Mouse (Mus musculus): ENCODE results near the gene Wdr66.

Gene Wdr66

DNA sequence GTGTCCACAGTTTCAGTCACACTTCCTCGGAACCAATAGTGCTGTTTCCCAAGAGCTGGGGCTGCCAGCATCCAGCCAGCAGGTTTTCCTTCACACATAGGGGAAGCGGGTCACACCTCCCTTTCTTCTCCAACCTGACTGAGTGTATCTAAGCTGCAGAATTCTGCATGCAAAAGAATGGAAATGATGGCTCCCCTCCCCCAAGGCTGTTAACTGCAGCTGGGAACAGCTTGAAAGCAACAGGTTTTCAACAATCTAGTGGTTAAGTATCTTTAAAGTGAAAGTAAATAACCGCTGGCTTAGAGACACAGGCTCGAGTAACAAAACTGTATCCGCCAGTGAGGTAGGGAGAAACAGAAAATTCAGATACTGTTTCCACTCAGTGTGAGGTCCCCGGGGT, 66.1 kb downstream of the Wdr66 start:
- DNase-seq: no peak

- DNase-seq: no peak
Observed at GRCm38 (mm10) chr5:123320136-123320535, 68.2 kb downstream of the Wdr66 start.

DNA sequence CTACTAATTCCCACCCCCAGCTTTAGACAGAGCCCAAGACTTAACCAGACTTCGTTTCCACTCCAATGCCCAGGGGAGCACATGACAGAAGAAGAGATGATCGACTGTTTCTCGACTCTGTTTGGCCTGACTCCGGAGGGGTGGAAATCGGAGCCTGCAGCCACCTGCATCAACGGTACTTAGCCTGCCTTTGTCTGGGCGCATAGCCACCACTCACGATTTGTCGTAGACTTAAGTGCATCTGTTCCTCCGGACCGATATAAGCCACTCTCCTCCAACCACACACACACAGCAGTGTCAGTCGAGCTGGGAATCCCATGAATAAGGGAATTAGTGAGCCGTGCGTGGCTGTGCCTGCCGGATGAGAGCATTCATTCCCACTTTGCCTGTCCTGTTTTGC, 72.3 kb downstream of the Wdr66 start:
- no peak for DNase-seq

DNA sequence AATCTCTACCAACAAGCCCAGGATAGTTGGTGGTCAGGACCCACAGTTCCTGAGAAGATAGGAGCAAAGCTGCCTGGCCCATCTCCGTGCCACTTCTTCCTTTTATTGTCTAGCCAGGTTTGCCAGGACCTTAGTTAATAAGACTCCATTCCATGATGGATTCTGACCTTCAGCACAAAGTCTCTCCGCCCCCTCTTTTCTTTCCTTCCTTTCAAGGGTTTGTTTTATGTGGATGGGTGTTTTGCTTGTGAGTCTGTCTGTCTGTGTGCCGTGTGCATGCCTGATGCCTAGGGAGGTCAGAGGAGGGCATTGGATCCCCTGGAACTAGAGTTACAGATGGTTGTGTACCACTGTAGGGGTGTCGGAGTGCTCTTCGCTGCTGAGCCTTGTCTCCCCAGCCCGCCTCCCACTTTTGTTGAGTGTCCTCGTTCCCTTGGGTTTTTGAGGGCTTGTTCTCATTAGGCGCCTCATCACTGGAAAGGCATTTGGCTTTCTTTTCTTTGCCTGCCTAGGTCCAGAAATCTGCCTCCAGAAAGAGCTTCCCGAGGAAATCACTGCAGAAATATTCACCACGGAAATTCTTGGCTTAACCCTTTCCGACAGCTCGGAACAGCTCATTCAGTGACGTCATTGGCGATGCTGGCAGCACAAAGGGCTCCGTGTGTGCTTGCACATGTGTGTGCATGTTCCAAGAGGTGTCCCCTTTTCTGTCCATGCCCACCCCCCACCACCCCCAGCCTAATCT, 74.3 kb downstream of the Wdr66 start:
- no peak for DNase-seq

DNA sequence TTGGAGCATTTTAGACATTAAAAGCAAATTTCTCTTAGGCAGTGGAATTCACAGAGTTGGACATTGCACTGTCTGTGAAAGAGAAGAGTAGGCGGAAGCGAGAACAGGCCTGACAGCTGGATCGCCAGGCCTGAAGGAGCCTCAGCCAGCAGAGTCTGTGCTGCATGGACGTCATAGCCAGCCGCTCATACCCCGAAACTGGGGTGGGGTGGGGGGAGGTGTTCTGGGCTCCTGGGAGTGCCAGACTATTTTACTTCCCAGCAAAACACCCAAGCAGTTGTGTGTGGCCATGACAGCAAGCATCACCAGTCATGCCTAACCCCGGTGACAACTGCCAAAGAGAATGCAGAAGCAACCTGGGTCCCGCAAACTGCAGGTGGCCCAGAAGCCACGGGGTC, 74.8 kb downstream of the Wdr66 start:
- no peak for DNase-seq

DNA sequence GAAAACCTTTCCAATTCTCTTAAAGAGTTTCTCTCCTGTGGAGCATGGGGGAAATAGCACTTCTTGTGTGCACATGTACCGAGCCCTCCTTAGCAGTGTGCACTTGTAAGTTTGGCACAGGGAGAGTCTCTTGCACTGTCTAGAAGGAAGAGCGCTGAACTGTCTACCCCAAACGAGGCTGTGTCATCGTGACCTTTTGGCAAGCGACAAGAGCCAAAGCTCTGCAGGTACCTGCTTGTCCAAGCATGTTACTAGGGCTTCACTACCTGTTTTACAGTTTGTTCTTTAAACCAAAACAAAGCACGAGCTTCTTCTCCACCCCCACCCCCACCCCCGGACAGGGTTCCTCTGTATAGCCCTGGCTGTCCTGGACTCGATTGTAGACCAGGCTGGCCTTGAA, 75.8 kb downstream of the Wdr66 start:
- DNase-seq: no peak

DNA sequence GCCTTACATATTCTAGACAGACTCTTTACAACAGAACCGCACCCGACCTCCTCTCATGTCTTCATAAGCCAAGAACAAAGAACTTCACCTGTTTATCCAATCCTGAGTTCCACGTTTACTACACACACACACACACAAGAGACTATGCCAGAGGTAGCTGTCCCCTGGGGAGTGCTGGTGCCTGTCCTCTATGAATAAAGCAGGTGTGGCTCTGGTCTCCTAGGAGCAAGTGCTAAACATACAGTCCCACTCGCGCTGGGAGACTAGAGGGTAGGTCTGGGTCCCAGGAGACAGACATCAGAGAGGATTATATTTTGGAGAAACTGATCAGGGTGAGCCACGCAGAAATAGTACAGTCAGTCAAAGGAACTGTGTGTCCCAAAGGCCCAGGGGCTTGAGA, 81.7 kb downstream of the Wdr66 start:
- DNase-seq: no peak

DNA sequence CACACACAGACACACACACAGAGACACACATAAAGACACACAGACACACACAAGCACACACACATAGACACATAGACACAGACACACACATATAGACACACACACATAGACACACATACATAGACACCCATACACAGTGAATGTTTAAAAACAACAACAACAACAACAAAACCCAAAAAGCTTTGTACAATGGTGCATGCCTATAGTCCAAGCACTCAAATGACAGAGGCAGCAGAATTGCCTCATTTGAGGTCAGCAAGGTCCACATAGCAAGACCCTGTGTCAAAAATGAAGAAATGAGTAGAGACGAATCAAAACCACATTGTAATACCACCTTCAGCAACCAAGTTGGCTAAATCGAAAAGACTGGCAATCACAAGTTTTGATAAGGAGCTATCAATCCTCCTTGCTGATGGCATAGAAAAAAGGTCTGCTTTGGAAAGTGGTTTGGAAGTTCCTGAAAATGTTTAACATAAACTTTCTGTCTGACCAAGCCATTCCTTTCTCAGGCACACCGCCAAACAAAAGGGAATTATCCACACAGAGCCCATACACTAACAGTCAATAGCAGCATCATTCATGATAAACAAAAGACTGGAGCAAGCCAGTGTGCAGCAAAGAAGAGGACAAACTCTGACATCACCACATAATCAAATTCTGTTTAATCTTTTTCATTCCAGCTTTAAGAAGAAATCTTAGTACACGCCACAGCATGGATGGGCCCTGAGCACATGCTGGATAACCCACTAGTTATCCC, 84.5 kb downstream of the Wdr66 start:
- DNase-seq: no peak

GRCm38 (mm10) chr5:123338463-123338862, 86.6 kb downstream of the Wdr66 start:
- DNase-seq: no peak

DNA sequence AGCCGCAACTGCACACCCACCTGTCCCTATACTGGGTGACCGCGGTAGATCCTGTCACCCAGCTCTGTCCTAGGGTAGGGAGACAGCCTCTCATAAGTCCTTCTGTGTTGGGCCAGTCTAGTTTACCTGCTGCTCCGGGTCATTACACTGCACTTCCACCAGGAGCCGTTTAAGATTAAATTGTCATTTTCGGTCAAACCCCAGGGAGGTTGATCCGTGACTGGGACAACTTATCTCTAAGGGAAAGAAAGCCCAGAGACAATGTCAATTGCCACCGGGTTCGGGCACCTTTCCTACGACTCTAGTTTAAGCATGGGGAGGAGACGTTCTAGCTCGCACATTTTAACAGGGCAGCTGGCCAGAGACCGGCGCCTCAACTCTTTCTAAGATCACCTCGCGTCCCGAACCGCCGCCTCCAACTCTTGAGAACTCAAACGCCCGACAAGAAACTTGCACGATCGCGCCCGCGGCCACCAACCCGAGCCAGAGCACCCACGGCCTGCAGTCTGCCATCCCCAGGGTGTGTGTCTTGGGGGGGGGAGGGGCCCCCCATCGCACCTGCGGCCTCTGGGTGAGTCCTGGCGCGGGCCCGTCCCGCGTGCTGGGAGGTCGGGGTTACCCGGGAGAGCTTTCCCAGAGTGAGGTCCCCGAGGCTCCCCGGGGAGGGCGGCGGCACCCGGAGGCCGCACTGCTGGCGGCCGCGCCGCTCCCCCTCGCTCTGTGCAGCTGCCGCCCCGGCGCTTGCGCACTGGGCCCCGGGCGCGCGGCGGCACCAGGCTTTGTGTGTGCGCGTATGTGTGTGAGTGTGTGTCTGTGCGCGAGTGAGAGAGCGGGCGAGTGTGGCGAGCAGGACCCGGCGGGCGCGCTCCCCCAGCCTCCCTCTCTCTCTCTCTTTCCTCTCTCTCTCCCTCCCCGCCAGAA, 92.1 kb downstream of the Wdr66 start, which contains the start of gene Bcl7a:
TSS of gene Bcl7a (plus strand) at position 128 of the 921 bp plus-strand sequence.
- peak; percentile 83 for DNase-seq

DNA sequence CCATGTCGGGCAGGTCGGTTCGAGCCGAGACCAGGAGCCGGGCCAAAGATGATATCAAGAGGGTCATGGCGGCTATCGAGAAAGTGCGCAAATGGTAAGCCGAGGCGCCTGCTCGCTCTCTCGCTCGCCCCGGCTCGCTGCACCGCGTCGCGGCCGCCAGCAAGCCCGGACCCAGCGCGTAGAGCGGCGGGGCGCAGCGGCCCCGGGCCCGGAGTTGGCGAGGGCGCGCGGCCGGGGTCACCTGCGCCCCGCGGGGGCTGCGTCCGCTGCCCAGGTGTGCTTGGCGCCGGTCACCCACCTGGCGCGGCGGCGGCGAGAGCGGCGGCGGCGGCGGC, 92.7 kb downstream of the Wdr66 start:
- DNase-seq: no peak

DNA sequence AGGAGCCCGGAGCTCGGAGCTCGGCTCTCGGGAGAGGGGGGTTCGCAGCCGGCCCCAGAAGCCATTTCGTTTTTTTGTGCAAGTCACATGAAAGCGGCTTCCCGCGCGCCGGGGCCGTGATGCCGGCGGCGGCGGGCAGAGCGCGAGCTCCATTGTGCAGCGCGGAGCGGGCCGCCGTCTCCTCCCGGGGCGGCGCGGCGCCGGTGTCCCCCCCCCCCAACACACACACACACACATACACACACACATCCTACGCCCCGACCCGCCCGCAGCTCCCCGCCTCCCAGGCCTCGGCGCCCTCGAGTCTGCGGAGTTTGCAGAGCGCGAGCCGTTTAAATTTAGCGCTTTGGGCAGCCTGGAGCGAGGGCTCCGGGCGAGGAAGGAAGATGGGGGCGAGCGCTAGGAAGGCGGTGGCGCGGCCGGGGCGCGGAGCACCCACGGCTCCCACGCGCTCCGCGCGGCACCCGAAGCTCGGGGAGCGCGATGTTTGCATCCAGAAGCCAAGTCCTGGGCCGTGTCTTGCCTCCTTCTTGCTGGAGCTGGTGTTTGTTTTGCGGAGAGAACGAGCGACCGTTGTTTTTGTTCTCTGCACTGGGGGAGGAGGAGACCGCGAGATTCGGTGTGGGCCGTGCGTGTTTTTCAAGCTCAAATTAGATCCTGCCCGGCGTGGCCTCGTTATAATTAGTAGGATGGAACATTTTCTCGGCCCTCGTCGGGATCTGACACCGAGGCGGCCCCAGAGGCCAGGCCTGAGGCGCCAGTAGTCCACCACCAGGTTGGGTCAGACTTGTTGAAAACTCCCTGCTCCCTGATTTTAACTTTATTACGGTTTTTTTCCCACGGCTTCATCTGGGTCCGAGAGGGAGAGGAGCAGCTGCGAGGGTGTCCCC, 93.3 kb downstream of the Wdr66 start:
- DNase-seq: peak; percentile 62

DNA sequence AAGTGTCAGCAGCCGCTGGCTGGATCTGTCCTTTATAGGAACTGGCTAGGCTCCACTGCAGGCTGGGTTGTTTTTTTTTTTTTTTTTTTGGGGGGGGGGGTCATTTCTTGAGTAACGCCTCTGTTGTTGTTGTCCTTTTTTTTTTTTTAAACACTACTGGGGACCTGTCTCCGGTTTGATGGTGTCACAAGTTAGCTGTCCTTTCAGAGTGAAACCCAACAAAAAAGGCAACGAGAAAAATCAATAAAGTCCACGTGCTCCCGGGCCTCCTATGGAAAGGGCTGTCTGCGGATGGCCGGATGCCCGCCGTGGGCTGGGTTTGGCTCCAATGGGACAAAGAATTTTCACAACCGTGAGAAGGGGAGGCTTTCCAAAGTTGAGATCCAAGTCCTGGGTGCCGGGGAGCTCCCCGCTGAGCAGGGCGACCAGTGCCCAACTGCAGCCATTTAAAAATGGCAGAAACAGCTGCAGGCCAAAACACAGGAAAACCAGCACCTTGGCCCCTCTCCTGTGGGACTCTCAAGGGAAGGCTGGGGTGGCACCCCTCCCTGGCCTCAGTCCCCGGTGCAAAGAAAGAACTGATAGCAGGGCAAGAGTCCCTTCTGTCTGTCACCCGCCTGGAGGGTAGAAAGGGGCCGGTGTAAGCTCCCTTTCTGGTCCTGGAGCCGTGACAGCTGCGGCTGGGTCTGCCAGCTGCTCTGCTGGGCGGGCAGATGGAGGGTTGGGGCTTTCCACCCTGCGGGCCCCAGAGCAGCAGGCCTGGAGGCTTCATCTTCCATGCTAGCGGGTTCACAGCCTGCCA, 94.2 kb downstream of the Wdr66 start:
- peak; percentile 48 for DNase-seq

- no peak for DNase-seq
Observed at GRCm38 (mm10) chr5:123346701-123347270, 94.9 kb downstream of the Wdr66 start.

- no peak for DNase-seq
Observed at GRCm38 (mm10) chr5:123347985-123348384, 96.1 kb downstream of the Wdr66 start.

DNA sequence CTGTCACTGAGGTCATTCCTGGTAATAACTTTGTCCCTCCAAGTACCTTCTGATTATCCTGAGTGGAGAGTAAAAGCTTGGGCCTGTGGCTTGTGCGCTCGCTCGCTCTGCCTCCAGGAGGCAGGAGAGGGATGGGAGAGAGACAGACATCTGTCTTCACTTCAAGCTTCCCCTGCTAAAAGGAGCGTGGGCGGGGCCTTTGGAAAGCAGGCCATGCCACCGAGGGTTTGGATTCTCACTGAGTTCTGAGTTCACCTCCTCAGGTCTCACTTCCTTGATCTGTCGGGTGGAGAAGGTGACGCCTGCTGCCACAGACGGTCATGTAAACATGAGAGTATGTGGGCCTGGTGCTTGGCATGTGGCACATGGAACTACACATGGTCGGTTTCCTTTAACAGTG, 98.5 kb downstream of the Wdr66 start:
- peak; percentile 33 for DNase-seq

- no peak for DNase-seq
Observed at GRCm38 (mm10) chr5:123355918-123356317, 104.0 kb downstream of the Wdr66 start.

DNA sequence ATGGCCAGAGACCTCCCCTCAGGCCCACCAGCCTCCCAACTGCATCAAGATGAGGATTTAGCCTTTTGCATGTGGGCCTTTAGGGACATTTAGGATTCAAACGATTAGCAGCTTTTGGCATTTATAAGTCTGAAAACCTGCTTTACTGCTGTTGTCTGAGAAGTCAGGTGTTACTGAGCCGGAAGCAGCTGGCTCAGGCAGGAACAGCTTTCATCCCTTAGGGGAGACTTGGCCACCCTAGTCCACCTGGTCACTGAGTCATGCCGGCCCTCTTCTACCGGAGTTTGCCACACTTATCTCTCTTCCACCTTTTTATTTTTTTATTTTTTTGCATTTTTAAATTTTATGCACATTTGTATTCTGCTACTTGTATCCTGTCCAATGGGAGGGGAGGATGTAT, 105.4 kb downstream of the Wdr66 start:
- DNase-seq: no peak

DNA sequence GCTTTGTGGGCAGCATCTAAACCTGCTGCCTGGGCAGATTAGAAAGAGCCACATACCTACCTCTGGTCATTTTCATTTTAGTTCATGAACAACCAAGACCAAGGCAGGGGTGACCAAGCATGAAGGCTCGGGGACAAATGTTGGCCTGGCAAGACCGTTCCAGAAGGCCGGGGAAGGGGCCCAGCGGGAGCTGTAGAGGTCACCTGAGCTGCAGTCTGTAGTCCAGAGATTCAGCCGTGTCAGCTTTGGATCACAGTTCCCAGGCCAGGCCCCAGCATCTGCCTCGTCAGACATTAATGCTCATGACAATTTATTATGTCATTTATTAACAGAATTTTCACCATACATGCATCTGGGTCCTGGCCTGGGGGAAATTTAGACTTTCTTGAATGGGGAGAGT, 107.5 kb downstream of the Wdr66 start:
- DNase-seq: no peak

DNA sequence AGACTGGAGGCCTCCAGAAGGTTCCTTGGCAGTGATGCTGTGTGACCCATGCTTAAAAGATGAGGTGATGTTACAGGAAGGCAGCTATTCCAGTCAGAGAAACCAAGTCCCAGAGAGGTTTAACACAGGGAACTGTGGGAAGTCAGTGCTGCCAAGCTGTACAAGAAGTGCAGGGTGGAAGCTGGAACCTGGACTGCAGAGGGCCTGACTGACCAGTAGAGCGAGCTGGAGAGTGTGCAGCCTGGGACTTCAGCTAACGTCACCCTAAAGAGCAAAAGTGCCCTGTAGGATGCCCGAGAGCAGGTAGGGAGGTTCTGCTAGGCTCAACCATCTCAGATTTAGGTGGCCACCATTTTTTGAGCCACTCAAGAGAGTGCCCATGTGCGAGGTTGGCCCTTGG, 111.0 kb downstream of the Wdr66 start:
- DNase-seq: no peak

DNA sequence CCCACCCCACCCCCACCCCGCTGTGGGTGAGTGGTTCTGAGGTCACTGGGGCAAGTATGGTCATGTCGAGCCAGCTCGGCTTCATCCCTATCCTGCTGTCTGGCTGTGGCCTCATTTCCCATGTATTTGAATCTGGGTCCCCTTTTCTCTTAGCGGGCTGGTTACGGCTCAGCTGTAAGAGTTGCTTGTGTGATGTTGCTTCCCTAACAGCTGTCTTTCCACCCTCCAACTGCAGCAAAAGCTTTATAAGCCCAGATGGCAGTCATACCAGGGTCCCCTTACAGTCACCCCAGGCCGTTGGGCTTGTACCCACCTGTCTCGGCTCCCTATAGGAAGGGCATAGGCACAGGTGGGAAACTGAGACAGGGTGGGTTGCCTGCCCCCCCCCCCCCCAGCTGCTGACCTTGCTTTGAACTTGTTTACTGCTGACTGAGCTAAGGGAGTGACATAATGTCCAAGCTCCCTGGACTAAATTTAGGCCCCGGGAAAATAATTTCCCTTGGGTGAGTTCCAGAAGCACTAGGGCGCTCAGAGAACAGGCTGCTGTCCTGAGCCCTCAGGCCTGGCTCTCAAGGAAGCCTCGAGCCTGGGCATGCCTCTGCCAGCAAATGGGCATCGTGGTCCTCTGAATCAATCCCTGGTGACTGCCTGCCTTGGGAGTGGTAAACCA, 112.5 kb downstream of the Wdr66 start:
- no peak for DNase-seq
